Mouse (Mus musculus) forebrain, postnatal 0 days (tissue): ENCODE data around the gene A630073D07Rik. TPM values are rescaled to one million over a fixed set of nuclear protein-coding genes. Genes with fewer than 3 reads are reported as not detected.
"Not testable (repeated sequence)": the region's sequence is repeated elsewhere in the genome, so short reads cannot be mapped to it uniquely, and the experiment has no call there.

Experiments used
- ATAC-seq: fragments of 200-750 bp; cut with Nextera tagmentation; 2 replicates; pipeline ENCODE4 v1.8.0; 2017; ENCODE audit warnings: mild to moderate bottlenecking, moderate library complexity
- DNase-seq: peaks from one replicate; pipeline ENCODE4 v3.0.0-alpha.2; 2015
- H3K27ac ChIP-seq: fragments of 300-500 bp; sonication (generic); 2 replicates; pipeline ENCODE4 v1.5.1; 2014; ENCODE audit warnings: low read depth, mild to moderate bottlenecking, antibody characterized with exemption, low read length, moderate library complexity, mixed read lengths
- H3K27me3 ChIP-seq: fragments of 300-500 bp; sonication (generic); 2 replicates; pipeline ENCODE4 v1.6.1; 2014; ENCODE audit warnings: mild to moderate bottlenecking, low read length, mixed read lengths; ENCODE audit not compliant: insufficient read depth
- H3K36me3 ChIP-seq: fragments of 300-500 bp; sonication (generic); 2 replicates; pipeline ENCODE4 v1.6.1; 2014; ENCODE audit warnings: mild to moderate bottlenecking, moderate library complexity; ENCODE audit not compliant: insufficient read depth
- H3K4me1 ChIP-seq: fragments of 300-500 bp; sonication (generic); 2 replicates; pipeline ENCODE4 v1.6.1; 2014; ENCODE audit warnings: antibody characterized with exemption; ENCODE audit not compliant: insufficient read depth
- H3K4me2 ChIP-seq: fragments of 300-500 bp; sonication (generic); 2 replicates; pipeline ENCODE4 v1.6.1; 2014; ENCODE audit warnings: low read depth, mild to moderate bottlenecking, moderate library complexity
- H3K4me3 ChIP-seq: fragments of 300-500 bp; sonication (generic); 2 replicates; pipeline ENCODE4 v1.5.1; 2014; ENCODE audit warnings: low read depth, low read length, mixed read lengths
- H3K9ac ChIP-seq: fragments of 300-500 bp; sonication (generic); 2 replicates; pipeline ENCODE4 v1.6.1; 2014; ENCODE audit warnings: mild to moderate bottlenecking
- H3K9me3 ChIP-seq: fragments of 300-500 bp; sonication (generic); 2 replicates; pipeline ENCODE4 v1.6.1; 2016; ENCODE audit warnings: low read length
- CTCF ChIP-seq: sonication (generic); IDR thresholded peaks from 2 replicates; pipeline ENCODE4 v1.5.1; 2016; ENCODE audit warnings: antibody characterized with exemption, control low read depth, low read depth
- WGBS: fragments of 180-500 bp; shearing (Covaris S2); extraction: QIAGEN DNeasy Blood & Tissue Kit; methylation state at CpG from one replicate; pipeline ENCODE4 v1.1.7; 2014; 5-methylcytosine and 5-hydroxymethylcytosine counted together
- polyA plus RNA-seq: library from polyadenylated mRNA; unstranded; fragments of >200 nt; fragmentation: Nextera tagmentation; extraction: Ambion mirVana; gene quantifications from 2 replicates; pipeline ENCODE4 v1.2.1, GENCODE M21; 2015
- total RNA-seq: library from RNA; depleted of rRNA; stranded (reverse); fragments of >200 nt; gene quantifications from 2 replicates; pipeline ENCODE4 v1.2.3, GENCODE M21; 2014; rRNA removed

The A630073D07Rik gene
- total RNA-seq (not detected in 2 replicates), polyA plus RNA-seq (not detected in 2 replicates)

- DNase-seq (no peak), ATAC-seq (no peak)
- no peak within 1 kb of the TSS for H3K4me3 ChIP-seq
- no peaks in the 10 kb centered on the region for H3K9me3 ChIP-seq
- TF ChIP-seq CTCF, result no peak
- no peak within 1 kb of the TSS for H3K27ac ChIP-seq
- no peak within 1 kb of the TSS for H3K4me2 ChIP-seq
- no peaks in the 10 kb centered on the region for H3K4me1 ChIP-seq
- 89% methylated on average over 1 of the region's 1 CpGs for WGBS
- H3K36me3 ChIP-seq, result no peaks in the 10 kb centered on the region
- H3K9ac ChIP-seq, result no peak within 1 kb of the TSS
- no peaks in the 10 kb centered on the region for H3K27me3 ChIP-seq
Measured at GRCm38 (mm10) chr6:132651426-132651825, at the start of gene A630073D07Rik. TSS of gene A630073D07Rik (minus strand) at chr6:132651526.

- no peak within 1 kb of the TSS for H3K4me3 ChIP-seq
- H3K4me1 ChIP-seq, result no peaks in the 10 kb centered on the region
- no peak for TF ChIP-seq CTCF
- H3K4me2 ChIP-seq, result no peak within 1 kb of the TSS
- no peak within 1 kb of the TSS for H3K27ac ChIP-seq
- H3K27me3 ChIP-seq, result no peaks in the 10 kb centered on the region
- DNase-seq, result no peak
- no peak within 1 kb of the TSS for H3K9ac ChIP-seq
- H3K9me3 ChIP-seq, result peaks cover 4% of the 10 kb centered on the region; the same call in 1 of the 2 replicates
- WGBS, result 86% methylated on average over 1 of the region's 1 CpGs
- no peak for ATAC-seq
- H3K36me3 ChIP-seq, result no peaks in the 10 kb centered on the region
Measured at GRCm38 (mm10) chr6:132700907-132701306, 49.6 kb upstream of the A630073D07Rik start, which contains the start of gene Tas2r121. TSS of gene Tas2r121 (minus strand) at chr6:132701007.

GRCm38 (mm10) chr6:132691596-132691995 is 40.3 kb upstream of the A630073D07Rik start:
- not testable (repeated sequence) for DNase-seq, H3K9me3 ChIP-seq, H3K4me1 ChIP-seq, H3K9ac ChIP-seq, H3K4me2 ChIP-seq, H3K27ac ChIP-seq, H3K36me3 ChIP-seq, H3K27me3 ChIP-seq, ATAC-seq, H3K4me3 ChIP-seq
- 82% methylated on average over 7 of the region's 7 CpGs for WGBS

- DNase-seq, result no peak
- Histone ChIP-seq H3K4me3 (no peak within 1 kb of the TSS), H3K4me1 (no peaks in the 10 kb centered on the region), H3K36me3 (no peaks in the 10 kb centered on the region), H3K9me3 (0 out of 2 replicates have a peak, but pooled peaks cover 3% of the 10 kb centered on the region), H3K27ac (no peak within 1 kb of the TSS), H3K4me2 (no peak within 1 kb of the TSS), H3K9ac (no peak within 1 kb of the TSS), H3K27me3 (no peaks in the 10 kb centered on the region)
- no peak for TF ChIP-seq CTCF
- no peak for ATAC-seq
Measured at GRCm38 (mm10) chr6:132656653-132657052, 5.3 kb upstream of the A630073D07Rik start, which contains the start of gene Tas2r120. TSS of gene Tas2r120 (plus strand) at chr6:132656953.

DNA sequence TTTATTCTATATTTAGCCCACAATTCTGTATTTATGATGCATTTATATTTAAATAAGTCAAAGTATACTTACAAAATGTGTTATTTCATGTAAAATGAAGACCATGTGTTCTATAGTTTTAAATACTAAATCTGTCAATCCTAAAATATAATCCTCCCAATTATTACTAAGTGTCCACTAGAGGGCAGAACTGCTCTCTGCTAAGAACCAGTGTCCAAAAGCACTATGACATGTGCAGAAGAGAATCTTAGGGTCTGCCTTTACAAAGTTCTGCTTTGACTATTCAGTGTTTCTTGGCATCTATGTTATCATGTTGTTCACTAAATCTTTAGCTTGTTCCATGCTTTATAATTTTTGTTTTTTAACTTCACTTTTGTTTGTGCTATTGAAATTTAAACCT is 1.9 kb downstream of the A630073D07Rik start:
- peak; percentile 43 for TF ChIP-seq CTCF
- DNase-seq (no peak), ATAC-seq (no peak)
- H3K36me3 ChIP-seq, result no peaks in the 10 kb centered on the region
- H3K4me1 ChIP-seq, result no peaks in the 10 kb centered on the region
- no peak overlapping the region for H3K4me3 ChIP-seq
- no peak overlapping the region for H3K4me2 ChIP-seq
- H3K27ac ChIP-seq, result no peak overlapping the region
- no peak overlapping the region for H3K9ac ChIP-seq
- H3K9me3 ChIP-seq, result no peaks in the 10 kb centered on the region
- H3K27me3 ChIP-seq, result no peaks in the 10 kb centered on the region

DNA sequence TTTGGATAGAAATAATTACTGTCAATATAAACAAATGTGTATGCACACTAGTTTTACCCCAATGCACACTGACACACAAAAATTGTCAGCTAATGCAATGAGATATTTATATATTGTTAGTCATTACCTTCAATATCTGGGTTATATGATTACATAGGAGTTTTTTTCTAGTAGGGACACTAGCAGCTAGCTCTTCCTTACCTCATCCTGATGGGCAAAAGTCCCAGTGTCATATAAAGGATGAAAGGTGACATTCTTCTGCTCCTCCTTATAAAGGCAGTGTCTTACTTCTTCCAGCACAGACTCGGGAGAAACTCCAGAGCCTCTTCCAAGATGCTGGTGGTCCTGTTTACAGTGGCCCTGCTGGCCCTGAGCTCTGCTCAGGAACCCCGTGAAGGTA is 55.7 kb downstream of the A630073D07Rik start, which contains the start of gene Prp2:
Gene Prp2 (plus strand): TSS at position 301 of the 400 bp plus-strand sequence.
- not testable (repeated sequence) for H3K27me3 ChIP-seq, H3K9ac ChIP-seq, H3K4me1 ChIP-seq, H3K9me3 ChIP-seq, H3K4me2 ChIP-seq, H3K27ac ChIP-seq, H3K36me3 ChIP-seq, H3K4me3 ChIP-seq, ATAC-seq, DNase-seq
- 75% methylated on average over 2 of the region's 2 CpGs for WGBS

Other genes starting within 250 kb of the A630073D07Rik start
- gene Prh1, start 81.7 kb downstream of the A630073D07Rik start, total RNA-seq, result not detected in 2 replicates
- gene Prh1, start 81.7 kb downstream of the A630073D07Rik start, polyA plus RNA-seq, result not detected in 2 replicates
- gene Prp2, start 55.6 kb downstream of the A630073D07Rik start, total RNA-seq, result not detected in 2 replicates
- gene Prp2, start 55.6 kb downstream of the A630073D07Rik start, polyA plus RNA-seq, result not detected in 2 replicates
- gene Tas2r120, start 5.4 kb upstream of the A630073D07Rik start, total RNA-seq, result not detected in 2 replicates
- not detected in 2 replicates for gene Tas2r120, start 5.4 kb upstream of the A630073D07Rik start, polyA plus RNA-seq
- gene Tas2r121, start 49.5 kb upstream of the A630073D07Rik start, total RNA-seq, result not detected in 2 replicates
- not detected in 2 replicates for gene Tas2r121, start 49.5 kb upstream of the A630073D07Rik start, polyA plus RNA-seq
- gene Tas2r122, start 60.4 kb upstream of the A630073D07Rik start, total RNA-seq, result not detected in 2 replicates
- not detected in 2 replicates for gene Tas2r122, start 60.4 kb upstream of the A630073D07Rik start, polyA plus RNA-seq
- gene Tas2r115, start 86.5 kb upstream of the A630073D07Rik start, total RNA-seq, result not detected in 2 replicates
- gene Tas2r115, start 86.5 kb upstream of the A630073D07Rik start, polyA plus RNA-seq, result not detected in 2 replicates
- not detected in 2 replicates for gene Tas2r124, start 103.2 kb upstream of the A630073D07Rik start, total RNA-seq
- gene Tas2r124, start 103.2 kb upstream of the A630073D07Rik start, polyA plus RNA-seq, result not detected in 2 replicates
- not detected in 2 replicates for gene Tas2r102, start 110.6 kb upstream of the A630073D07Rik start, total RNA-seq
- gene Tas2r102, start 110.6 kb upstream of the A630073D07Rik start, polyA plus RNA-seq, result not detected in 2 replicates
- not detected in 2 replicates for gene Tas2r136, start 126.6 kb upstream of the A630073D07Rik start, total RNA-seq
- gene Tas2r136, start 126.6 kb upstream of the A630073D07Rik start, polyA plus RNA-seq, result not detected in 2 replicates
- not detected in 2 replicates for gene Tas2r117, start 151.3 kb upstream of the A630073D07Rik start, total RNA-seq
- not detected in 2 replicates for gene Tas2r117, start 151.3 kb upstream of the A630073D07Rik start, polyA plus RNA-seq
- not detected in 2 replicates for gene Tas2r123, start 195.6 kb upstream of the A630073D07Rik start, total RNA-seq
- not detected in 2 replicates for gene Tas2r123, start 195.6 kb upstream of the A630073D07Rik start, polyA plus RNA-seq
- not detected in 2 replicates for gene Tas2r116, start 203.9 kb upstream of the A630073D07Rik start, total RNA-seq
- gene Tas2r116, start 203.9 kb upstream of the A630073D07Rik start, polyA plus RNA-seq, result not detected in 2 replicates
- gene Tas2r110, start 216.5 kb upstream of the A630073D07Rik start, total RNA-seq, result not detected in 2 replicates
- not detected in 2 replicates for gene Tas2r110, start 216.5 kb upstream of the A630073D07Rik start, polyA plus RNA-seq
- gene Tas2r113, start 241.5 kb upstream of the A630073D07Rik start, total RNA-seq, result not detected in 2 replicates
- gene Tas2r113, start 241.5 kb upstream of the A630073D07Rik start, polyA plus RNA-seq, result not detected in 2 replicates